Mouse (Mus musculus) cerebellum, adult 8-10 months (tissue): ENCODE measurements around the gene 1700003E16Rik.
"Not testable (repeated sequence)": the region's sequence is repeated elsewhere in the genome, so short reads cannot be mapped to it uniquely, and the experiment has no call there.

Experiments
- DNase-seq: peaks from one replicate; pipeline ENCODE4 v3.0.0; 2022

1700003E16Rik gene

DNA sequence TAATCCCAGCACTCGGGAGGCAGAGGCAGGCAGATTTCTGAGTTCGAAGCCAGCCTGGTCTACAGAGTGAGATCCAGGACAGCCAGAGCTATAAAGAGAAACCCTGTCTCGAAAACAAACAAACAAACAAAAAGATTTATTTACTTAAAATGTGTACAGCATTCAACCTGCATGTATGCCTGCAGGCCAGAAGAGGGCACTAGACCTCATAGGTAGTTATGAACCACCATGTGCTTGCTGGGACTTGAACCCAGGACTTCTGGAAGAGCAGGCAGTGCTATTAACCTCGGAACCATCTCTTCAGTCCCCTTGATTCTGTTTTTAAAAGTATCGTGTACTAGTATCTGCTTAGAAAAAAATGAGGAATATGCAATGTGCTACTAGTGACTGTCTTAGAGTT, 28.8 kb upstream of the 1700003E16Rik start:
- DNase-seq = no peak

DNA sequence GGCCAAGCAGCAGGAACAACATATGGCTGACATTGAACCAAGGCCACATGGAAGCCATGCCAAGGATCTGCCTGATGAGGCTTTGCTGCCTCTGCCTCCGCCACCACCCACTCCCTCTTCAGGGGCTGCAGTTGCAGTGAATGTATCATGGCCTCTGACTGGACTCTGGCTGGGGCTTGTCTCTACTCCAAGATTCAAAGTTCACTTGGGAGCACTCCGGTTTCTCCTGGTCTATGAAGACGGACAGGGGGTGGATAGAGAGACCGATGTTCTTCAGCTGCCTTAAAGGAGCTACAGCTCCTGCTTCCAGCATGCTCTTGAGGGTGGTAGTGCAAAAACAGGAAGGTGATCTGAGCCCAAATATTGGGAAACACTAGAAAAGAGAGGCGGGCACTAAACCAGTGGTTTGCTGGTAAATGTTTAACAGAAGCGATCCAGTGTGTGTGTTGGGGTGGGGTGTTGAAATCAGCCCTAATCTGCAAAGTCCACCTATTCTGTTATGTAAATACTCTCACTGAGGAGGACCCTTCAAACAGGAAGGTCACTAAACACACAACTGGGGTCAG, 24.7 kb upstream of the 1700003E16Rik start:
- no peak for DNase-seq

DNA sequence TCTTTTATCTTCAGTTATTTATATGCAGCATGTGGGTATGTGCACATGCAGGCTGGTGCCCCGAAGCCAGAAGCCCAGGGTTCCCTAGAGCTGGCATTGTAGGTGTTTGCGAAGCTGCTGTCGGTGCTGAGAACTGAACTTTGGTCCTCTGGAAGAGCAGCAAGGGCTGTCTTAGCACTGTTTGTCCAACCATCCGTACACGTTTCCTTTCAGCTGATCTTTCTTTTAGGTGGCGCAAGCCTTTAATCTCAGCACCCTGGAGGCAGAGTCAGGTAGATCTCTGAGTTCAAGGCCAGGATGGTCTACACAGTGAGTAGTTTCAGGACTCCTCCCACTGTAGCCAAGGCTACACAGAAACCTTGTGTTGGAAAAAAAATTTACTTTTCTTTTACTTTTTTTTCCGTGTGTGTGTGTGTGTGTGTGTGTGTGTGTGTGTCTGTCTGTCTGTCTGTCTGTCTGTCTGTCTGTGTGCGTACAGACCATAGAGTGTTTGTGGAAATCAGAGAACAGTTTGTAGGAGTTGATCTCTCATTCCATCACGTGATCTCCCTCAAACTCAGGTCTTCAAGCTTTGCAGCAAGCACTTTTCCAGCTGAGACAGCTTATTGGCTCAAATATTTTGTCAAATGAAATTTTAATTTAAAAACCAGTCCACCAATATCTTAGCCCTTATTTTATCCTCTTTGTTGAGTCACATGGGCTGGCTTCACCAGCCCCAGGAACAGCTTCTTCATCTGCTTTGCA, 23.9 kb upstream of the 1700003E16Rik start:
- no peak for DNase-seq

DNA sequence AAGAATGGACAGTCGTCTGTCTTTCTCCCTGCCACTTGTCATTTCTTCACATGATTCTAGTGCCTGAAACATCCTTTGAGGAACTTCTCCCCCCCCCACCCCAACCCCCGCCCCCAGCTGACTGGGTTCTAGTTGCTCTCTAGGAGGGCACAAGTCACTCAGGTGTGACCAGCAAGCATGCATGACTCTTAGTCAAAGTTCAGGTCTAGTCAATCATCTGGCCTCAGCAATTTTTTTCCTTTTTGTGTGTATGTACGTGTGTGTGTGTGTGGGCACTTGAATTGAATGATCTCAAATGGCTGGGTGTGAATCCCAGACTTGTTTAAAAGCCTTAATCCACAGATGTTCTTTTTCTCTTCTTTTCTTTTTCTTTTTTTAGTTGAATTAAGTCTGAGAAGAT, 22.0 kb upstream of the 1700003E16Rik start:
- no peak for DNase-seq

DNA sequence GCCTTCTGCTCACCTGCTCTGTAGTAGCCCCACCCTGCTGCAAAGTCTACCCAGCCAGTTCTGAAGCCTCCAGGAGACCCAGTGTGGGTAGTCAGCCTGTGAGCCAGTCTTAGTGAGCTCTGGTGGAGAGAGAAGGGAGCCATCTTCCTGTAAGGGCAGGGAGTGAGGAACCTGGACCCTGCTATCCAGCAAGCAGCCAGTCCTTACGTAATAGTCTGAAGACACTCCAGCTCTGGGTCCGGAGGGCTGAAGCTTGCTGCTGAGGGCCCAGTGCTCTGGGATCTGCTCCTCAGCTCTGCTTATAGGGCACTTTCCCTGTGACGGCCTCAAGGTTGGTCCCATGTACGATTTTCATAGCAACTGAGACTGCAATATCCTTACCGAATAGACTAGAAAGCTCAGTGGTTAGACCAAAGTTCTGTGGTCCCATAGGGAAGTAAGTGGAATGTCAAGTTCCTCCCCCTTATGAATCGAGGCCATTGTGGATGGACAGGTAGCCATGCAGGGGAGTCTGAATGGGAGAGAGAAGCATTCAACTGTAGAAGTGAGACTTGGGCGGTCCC, 21.2 kb upstream of the 1700003E16Rik start, which contains the start of gene Rtkn:
Rtkn (plus strand) TSS at position 513 of the 563 bp plus-strand sequence.
- no peak for DNase-seq

DNA sequence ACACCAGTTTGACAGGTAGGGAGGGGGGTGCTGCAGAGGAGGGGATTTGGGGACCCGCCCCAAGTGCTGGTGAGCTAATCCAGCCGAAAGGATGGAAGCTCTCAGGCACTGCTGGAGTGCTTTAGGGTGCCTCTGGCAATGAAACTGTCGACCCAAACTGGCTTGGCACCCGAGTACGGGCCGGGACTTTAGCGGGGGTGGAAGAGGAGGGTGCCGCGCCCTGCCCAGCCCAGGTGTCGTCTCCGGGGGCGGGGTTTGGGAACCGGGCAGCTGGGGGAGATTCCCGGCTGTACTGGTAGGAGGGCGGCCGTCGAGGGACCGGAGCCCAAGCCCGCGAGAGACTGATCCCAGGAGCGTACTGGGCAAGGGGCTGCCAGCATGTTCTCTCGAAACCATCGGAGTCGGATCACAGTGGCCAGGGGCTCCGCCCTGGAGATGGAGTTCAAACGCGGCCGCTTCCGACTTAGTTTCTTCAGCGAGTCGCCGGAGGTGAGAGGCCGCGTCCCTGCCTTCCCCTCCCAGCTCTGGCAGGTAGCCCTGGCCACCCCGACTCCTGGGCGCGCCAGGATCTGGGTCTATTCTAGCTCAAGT, 20.5 kb upstream of the 1700003E16Rik start:
- no peak for DNase-seq

DNA sequence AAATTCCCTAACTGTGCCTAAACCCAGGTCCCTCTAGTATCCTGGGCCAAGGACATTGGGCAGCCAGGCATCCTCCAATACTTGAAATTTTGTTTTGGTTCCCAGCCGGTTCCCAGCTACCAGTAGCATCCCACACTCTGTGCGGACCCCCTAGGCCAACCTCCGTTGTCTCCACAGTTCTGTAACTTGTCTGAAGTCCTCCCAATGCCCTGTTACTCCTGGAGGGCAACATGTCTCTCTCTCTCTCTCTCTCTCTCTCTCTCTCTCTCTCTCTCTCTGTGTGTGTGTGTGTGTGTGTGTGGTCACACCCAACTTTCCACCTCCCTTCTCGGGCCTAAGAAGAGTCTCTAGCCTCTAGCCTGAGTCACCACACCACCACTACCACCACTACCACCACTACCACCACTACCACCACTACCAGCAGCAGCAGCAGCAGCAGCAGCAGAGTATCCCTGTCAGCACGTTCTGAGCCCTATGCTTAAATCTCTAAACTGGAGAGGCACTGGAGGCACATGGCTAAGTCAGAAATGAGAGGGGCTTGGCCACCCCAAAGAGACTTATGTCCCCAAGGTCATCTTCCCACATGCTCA, 19.8 kb upstream of the 1700003E16Rik start:
- DNase-seq = no peak

DNA sequence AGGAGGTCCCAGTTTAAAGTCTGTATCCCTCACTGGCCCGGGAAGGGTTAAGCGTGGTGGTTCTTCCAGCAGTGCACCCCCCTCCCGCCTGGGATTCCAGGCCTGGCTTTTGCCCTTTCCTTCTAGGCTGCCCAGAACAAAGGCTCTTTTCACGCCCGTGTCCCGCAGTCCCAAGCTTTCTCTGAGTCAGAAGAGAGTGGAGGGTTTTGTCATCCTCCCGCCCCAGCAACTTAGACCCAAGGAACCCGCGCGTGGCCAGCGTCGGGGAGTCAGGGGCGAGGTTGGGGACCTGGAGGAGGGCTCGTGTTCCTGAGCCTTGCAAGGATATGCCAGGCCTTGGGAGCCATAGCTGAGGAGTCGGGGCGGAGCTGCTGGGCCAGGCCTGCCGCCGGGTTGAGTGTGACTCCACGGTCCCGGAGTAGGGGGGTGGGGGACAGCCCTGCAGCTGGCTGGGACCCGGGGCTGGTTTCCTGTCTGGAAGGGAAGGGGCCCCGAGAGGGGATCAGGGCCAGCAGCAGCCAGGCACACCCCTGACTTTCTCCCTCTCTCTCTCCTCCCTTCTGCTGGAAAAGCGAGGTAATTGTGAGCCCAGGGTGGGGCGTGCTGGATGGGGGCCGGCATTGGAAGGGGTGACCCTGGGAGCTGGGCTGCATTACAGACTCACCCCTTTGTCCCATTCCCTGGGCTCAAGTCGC, 19.2 kb upstream of the 1700003E16Rik start:
- no peak for DNase-seq

DNA sequence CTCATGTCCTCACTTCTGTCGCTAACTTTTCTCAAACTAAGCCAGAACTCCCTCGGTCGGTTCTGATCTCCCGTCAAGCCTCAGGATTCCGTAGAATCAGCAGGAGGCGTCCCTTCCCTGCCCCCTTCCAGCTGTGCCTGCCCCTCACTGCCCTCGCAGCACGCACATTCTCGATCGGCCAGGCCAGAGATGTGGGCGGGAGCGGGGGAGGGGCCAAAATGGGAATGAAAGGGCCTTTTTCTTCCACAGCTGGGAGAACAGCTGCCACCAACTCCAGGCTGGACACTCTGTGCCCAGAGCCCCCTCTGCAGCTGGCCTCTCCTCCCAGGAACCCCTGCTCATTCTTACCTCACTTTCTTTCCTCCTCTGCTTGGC, 18.6 kb upstream of the 1700003E16Rik start:
- no peak for DNase-seq

DNA sequence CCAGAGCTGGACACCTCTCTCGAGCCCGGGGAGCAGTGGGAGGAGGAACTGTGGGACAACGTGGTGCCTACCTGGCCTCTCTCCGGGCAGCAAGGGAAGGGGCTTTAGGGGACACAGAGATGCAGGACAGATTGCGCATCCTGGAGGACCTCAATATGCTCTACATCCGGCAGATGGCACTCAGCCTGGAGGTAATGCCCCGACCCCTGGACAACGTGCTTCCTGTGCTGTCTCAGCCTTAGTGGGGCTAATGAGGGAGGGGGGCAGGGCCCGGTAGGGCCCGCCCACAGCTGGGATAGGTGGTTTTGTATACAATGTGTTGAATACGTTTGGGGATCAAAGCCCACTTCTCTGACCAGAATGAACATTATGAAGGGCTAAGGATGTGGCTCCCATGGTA, 18.1 kb upstream of the 1700003E16Rik start:
- no peak for DNase-seq

DNA sequence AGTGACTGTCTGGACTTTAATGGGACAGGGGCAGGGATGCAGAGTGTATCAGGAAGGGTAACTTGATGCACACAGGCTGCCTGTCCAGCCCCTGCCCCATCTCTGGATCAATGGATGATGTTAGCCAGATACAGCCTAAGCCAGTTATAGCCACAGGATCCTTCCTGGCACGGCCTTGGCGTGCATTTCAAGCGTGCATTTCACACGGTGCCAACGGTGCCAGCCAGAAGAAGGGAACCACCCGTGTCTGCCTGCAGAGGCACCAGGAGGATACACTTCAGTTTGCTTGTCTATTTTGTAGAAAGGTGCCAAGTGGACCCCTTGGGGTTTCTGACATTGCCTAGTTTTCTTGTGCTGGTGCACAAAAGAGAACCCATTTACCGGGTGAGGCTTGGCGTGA, 16.2 kb upstream of the 1700003E16Rik start:
- DNase-seq = no peak

DNA sequence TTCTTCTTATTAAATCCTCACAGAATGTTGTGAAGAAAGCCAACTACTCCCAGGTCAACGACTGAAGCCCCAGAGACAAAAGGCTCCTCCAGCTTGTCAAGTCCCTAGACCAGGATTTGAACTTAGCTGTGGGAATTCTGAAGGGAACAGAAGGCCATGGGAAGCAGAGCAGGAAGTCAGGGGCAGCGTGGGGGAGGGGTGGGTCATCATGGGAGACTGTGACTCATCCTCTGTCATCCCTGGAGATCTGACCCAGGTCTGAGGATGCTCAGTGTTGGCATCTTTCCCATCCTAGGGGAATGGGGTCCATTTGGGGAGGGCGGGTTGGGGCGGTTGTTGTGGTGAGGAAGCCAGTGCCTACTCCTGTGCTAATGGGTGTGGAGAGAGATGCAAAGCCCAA, 14.6 kb upstream of the 1700003E16Rik start:
- no peak for DNase-seq

DNA sequence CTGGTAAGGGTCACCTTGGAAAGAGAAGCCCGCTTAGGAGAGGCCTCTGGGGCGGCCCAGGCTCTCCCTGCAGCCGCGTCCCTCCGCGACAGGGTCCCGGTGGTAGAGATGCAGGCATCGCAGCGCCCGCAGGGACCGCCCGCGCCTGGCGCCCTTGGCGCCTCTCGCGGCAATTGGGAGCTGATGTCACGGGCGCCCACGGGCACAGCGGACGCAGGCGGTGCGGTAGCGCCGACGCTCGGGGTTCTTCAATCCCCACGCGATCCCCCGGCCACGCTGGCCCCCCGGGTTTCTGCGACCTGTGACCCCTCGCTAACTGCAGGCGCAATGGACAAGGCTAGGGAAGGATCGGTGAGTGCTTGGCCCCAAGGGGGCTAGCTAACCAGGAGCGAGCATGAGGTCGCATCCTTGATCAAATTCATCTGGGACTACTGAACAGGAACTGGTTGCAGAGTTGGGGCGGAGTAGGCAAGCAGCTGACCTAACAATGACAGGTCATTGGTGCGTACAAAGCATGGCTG, 13.9 kb upstream of the 1700003E16Rik start:
- no peak for DNase-seq

DNA sequence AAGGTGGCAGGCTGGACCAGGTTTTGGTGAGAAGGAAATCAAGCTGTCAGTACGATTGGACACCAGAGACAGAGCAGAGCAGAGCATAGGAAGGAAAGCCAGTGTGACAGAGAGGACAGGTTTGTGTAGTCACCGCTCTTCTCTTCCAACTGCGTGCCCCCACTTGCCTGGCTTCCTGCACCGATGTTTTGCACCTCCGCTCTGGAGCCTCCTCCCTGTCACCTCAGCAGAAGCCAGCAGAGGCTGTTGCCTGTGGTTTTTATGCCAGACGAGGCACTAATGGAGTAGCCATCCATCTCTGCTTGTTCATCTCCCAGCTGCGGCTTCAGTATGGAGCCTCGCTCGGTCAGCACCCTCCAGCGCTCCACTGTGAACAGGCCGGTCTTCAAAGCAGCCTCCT, 13.3 kb upstream of the 1700003E16Rik start:
- DNase-seq = no peak

DNA sequence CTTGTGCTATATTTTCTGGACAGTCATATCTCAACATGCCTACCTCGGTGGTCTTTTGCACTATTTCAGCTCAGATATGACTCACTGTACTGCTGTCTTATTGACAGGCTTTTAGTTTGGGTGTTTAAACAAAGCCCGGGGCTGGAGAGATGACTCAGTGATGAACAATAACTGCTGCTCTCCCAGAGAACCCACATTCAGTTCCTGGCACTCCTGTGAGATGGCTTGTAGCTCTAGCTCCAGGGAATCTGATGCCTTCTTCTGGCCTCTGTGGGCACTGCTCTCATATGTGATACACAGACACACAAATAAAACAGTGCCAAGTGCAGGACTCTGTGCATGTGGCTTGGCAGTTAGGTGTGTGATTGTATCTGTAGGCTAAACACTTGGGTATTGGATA, 11.0 kb upstream of the 1700003E16Rik start:
- no peak for DNase-seq

DNA sequence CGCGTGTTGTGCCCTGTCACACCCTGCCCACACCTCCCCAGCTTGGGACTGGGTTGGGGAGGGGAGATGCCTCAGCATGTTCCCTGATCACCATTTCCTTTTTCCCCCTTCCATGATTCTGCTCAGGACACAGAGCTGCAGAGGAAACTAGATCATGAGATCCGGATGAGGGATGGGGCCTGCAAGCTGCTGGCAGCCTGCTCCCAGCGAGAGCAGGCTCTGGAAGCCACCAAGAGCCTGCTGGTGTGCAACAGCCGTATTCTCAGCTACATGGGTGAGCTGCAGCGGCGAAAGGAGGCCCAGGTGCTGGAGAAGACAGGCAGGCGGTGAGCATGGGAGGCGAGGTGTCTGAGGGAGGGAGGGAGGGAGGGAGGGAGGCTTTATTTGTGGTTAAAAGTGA, 10.4 kb upstream of the 1700003E16Rik start:
- no peak for DNase-seq

DNA sequence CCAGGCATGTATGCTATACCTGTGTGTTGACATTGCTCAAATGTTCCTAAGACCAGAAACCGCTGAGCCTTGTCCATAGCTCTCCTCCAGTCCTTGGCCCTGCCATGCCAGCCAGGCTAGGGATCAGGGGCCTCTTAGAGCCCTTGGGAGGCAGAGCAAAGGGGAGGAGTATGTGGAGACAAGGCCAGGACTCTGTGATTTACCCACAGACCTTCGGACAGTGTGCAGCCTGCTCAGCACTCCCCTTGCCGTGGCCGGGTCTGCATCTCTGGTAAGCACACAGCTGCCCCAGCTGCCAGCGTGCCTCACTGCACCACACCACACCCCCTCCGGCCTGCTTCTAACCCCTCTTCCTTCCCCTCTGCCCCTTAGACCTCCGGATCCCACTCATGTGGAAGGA, 8.9 kb upstream of the 1700003E16Rik start:
- no peak for DNase-seq

DNA sequence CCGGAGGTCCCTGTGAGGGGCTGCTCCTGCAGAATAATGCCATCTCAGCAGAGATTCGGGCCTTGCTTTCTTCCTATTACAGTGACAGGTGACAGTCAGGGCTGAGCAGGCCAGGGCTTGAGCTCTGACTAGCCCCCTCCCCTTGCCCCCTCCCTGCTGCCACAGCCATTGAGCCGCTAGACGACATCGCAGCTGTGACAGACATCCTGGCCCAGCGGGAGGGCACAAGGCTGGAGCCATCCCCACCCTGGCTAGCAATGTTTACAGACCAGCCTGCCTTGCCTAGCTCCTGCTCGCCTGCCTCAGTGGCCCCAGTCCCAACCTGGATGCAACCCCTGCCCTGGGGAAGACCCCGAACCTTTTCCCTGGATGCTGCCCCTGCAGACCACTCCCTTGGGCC, 4.5 kb upstream of the 1700003E16Rik start:
- no peak for DNase-seq

DNA sequence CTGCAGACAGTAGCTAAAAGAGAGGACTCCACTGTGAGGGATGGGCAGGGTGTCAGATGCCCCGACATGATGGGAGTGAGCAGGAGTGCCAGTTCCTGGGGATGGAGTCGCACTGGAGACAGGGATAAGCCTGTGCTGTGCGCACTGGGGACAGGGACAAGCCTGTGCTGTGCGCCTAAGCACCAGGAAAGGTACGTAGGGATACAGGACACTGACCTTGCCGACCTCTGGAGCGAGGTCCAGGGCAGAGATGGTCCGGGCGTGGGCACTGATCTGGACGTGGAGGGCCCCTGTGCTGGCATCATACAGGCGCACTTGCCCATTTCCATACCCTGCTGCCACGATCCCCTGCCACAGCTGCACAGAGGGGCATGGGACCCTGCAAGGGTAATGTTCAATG, 3.2 kb upstream of the 1700003E16Rik start:
- DNase-seq = no peak

DNA sequence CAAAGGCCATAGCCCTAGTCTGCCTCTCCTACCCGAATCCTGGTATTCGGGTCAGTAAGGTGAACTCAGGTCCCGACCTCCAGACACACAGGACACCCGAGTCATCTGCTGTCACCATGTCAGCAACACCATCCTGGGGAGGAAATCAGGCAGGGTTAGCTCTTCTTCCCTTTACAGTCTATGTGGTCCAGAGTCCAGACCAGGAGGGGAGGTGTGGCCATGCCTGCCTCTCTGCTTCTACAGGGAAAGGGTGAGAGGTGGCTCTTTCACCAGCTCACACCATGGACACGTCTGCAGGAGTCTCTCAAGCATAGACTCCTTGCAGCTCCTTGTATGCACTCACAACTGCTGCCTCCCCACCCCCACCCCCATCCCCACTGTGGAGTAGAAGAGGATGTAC, 2.7 kb upstream of the 1700003E16Rik start:
- DNase-seq = no peak

DNA sequence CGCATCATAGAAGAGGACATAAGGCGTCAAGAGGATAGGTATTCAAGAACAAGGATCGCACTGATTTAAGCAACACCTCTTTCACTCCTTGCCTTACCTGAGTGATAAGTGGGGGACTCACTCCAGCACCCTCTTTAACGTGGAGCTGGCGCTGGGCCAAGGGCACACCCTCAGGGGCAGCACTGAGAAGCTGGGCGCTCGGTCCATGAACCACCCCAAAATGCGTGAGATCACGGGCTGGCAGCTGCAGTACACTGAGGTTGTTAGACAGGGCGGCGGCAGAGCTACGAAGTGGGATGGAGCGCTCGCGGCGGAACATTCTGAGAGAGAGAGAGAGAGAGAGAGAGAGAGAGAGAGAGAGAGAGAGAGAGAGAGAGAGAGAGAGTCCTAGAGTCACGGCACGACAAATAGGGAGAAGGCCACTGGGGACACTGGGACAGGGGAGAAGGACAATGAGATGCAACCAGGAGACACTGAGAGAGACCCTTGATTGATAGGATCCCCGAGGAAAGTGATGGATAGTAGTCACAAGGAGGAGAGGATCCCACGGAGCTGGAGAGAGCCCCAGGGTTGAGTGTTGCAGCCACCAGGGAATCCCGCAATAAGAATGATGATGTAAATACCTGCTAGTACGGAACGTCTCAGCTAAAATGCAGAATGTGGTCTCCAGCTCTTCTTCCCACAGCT, 509 bp upstream of the 1700003E16Rik start:
- no peak for DNase-seq

DNA sequence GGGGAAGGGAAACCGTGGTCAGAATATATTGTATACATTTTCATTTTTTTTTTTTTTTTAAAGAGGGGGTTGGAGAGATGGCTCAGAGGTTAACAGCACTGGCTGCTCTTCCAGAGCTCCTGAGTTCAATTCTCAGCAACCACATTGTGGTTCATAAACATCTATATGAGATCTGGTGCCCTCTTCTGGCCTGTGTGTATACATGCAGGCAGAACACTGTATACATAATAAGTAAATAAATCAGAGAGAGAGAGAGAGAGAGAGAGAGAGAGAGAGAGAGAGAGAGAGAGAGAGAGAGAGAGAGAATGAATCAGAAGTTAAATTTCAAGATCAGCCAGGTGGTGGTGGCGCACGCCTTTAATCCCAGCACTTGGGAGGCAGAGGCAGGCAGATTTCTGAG, 3.3 kb downstream of the 1700003E16Rik start:
- DNase-seq = not testable (repeated sequence)
